Mouse (Mus musculus) thymus, postnatal 10 days (tissue): Measurements from ENCODE around the gene Popdc2.

Source experiments
- DNase-seq, 2 experiments: peaks; one replicate each; pipeline ENCODE4 v3.0.0; 2021; ENCODE audit warnings: low spot score in 2 of 2

The Popdc2 gene

GRCm38 (mm10) chr16:38400311-38400960, 38.4 kb downstream of the Popdc2 start:
- no peak for DNase-seq

DNA sequence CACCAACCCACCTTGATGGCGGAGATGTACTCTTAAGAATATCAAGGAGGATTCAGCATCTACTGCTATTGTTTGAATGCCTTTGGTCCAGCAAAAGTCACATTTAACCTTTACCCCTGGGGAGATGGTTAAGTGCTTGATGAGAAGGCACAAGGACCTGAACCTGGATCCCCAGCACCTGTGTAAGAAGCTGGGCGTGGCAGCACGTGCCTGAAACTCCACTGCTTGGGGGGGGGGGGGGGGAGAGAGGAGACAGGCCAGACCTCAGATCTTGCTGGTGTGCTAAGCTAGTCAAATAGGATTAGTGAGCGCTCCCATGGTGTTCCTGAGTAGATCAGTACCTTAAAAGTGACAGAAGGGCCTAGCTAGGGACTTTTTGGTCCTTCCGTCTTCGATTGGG, 39.5 kb downstream of the Popdc2 start:
- DNase-seq, result no peak

DNA sequence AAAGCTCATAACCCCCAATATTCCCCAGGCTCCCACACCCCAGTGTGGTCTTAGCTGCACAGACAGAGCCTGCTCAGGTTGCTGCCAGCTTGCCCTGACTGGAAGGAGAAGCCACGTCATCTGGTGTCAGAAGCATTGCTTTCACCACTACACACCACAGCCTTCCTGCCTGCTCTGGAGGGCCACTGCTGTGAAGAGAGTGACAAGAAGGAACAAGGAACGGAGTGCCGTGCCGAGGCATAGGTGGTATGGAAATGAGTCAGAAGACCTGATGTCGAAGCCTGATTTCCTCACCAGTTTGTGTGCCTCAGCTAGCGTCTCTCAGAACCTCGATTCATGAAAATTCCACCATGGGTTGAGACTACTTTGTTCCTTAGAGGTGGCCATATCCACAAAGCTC, 41.6 kb downstream of the Popdc2 start:
- DNase-seq, result peak; percentile 14 to 44

- no peak for DNase-seq
These were observed 44.3 kb downstream of the Popdc2 start for GRCm38 (mm10) chr16:38406293-38406692.

DNA sequence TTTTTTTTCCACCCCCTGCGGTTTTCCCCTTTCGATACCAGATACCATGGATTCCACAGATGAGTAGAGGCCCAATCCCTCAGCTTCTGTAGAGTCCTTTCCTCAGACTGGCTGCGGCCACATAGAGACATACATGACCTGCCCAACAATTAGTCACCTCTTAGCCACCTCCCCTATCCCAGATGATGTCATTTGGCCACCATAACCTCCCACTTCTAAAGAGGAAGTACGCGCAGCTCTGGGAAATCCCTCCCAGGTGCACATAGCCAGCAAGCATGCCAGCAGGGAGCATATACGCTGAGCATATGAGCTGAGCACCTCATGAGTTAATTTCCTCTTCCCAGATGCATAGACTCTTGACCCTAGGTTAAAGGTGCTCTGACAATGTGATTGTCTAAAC, 44.7 kb downstream of the Popdc2 start:
- DNase-seq, result no peak

GRCm38 (mm10) chr16:38407584-38407983, 45.6 kb downstream of the Popdc2 start:
- no peak for DNase-seq

GRCm38 (mm10) chr16:38408416-38408815, 46.4 kb downstream of the Popdc2 start:
- no peak for DNase-seq

GRCm38 (mm10) chr16:38414953-38415352, 52.9 kb downstream of the Popdc2 start:
- DNase-seq, result no peak

DNA sequence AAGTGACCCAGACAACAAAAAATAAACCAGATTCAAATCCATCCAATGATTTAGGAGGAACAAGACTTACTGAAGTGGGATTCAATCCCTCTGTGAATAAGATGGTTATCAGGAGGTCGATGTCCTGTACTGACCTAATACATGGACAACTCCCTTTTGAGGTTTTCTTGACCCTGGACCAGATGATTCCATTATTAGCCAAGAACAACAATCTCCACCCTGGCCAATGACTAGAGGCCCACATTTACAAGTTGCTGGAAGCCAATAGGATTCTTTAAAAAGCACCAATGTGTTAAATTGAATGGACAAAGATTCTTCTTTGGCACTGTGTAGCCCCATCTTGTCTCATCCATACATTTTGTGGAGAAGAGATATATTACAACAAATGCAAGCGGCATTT, 63.4 kb downstream of the Popdc2 start:
- no peak for DNase-seq

DNA sequence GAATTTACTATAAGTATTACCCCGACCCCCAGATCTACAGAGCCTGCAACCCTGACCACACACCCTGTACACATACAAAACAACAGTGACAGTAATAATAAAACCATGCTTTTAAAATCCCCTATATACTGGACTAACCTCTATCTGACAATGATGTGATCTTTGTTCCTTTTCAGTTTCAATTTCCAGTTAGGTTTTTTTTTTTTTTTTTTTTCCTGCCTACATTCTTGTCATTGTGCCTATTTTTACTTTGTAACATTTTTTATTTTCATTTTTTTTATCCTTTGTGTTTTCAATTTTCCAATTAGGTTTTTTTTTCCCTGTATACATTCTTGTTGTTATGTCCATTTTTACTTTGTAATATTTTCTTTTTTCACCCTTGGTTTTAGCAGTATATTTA, 63.8 kb downstream of the Popdc2 start:
- DNase-seq, result no peak
